Mouse (Mus musculus) olfactory bulb, adult 2 months (tissue): ENCODE measurements around the gene Skil.

Experiments used
- CTCF ChIP-seq: fragments of 200-500 bp; IDR thresholded peaks from 2 replicates; pipeline ENCODE4 v1.5.1; 2012; ENCODE audit warnings: low read depth, mild to moderate bottlenecking, low read length, moderate library complexity; ENCODE audit not compliant: insufficient read depth
- POLR2A ChIP-seq: fragments of 200-500 bp; IDR thresholded peaks from 2 replicates; pipeline ENCODE4 v1.6.1; 2012; ENCODE audit warnings: mild to moderate bottlenecking, low read depth, low read length, moderate library complexity; ENCODE audit not compliant: insufficient read depth

GRCm38 (mm10) chr3:31080791-31081502, 13.9 kb upstream of the Skil start:
- TF ChIP-seq CTCF (no peak), POLR2A (no peak)
